Mouse (Mus musculus): ENCODE measurements around the gene Ell2.

- TF ChIP-seq POLR2A (IDR thresholded peaks at IDR 0.05; ENCODE audit: borderline replicate concordance, control insufficient read depth, low read depth, low read length) (no peak), CTCF (IDR thresholded peaks at IDR 0.05; ENCODE audit: control insufficient read depth, insufficient read depth, low read length) (no peak)
These were observed 71.6 kb downstream of the Ell2 start for GRCm38 (mm10) chr13:75778156-75778555.
